Mouse (Mus musculus) testis, adult 2 months (tissue): ENCODE results near the gene Erg.

ENCODE experiments used
- CTCF ChIP-seq: fragments of 200-500 bp; IDR thresholded peaks from 2 replicates; pipeline ENCODE4 v1.5.1; 2012; ENCODE audit warnings: low read depth, mild to moderate bottlenecking, inconsistent platforms, low read length, moderate library complexity; ENCODE audit not compliant: control insufficient read depth, insufficient read depth, insufficient replicate concordance
- POLR2A ChIP-seq: fragments of 200-500 bp; IDR thresholded peaks from 2 replicates; pipeline ENCODE4 v1.6.1; 2012; ENCODE audit warnings: low read depth, mild to moderate bottlenecking, inconsistent platforms, low read length, moderate library complexity; ENCODE audit not compliant: control insufficient read depth

DNA sequence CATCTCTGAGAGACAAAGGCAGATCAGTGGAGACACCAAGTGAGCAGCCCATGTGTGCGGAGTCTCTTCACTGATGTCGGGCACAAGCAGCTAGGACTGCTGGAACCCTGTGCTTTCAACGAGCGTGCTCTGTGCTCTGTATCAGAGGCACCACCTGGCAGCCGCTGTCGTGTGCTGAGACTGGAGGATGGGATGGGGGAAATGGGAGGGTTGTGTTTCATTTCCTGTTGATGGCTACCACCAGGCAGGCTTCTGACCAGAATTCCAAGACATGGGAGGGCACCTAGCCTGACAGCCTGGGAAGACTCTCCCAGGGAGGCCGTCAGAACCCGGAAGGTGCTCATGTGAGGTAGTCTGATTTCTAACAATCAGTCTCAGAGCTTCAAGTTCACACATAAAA, 234.1 kb downstream of the Erg start:
- TF ChIP-seq CTCF (no peak), POLR2A (no peak)
